Mouse (Mus musculus) hindbrain, embryonic 12.5 days (tissue): ENCODE results near the gene Prpf40b. TPM values are rescaled to one million over a fixed set of nuclear protein-coding genes. Genes with fewer than 3 reads are reported as not detected.

Experiments used
- ATAC-seq: fragments of 200-750 bp; cut with Nextera tagmentation; 2 replicates; pipeline ENCODE4 v1.8.0; 2017; ENCODE audit warnings: moderate TSS enrichment; ENCODE audit not compliant: low FRiP score
- H3K27ac ChIP-seq: fragments of 300-500 bp; sonication (generic); 2 replicates; pipeline ENCODE4 v1.5.1; 2016; ENCODE audit warnings: mild to moderate bottlenecking
- H3K27me3 ChIP-seq: fragments of 300-500 bp; sonication (generic); 2 replicates; pipeline ENCODE4 v1.6.1; 2016; ENCODE audit warnings: mild to moderate bottlenecking
- H3K36me3 ChIP-seq: fragments of 300-500 bp; sonication (generic); 2 replicates; pipeline ENCODE4 v1.6.1; 2016; ENCODE audit warnings: mild to moderate bottlenecking
- H3K4me1 ChIP-seq: fragments of 300-500 bp; sonication (generic); 2 replicates; pipeline ENCODE4 v1.6.1; 2016
- H3K4me2 ChIP-seq: fragments of 300-500 bp; sonication (generic); replicated peaks from 2 replicates; pipeline ENCODE4 v1.6.1; 2016; ENCODE audit warnings: mild to moderate bottlenecking
- H3K4me3 ChIP-seq: fragments of 300-500 bp; sonication (generic); 2 replicates; pipeline ENCODE4 v1.5.1; 2016; ENCODE audit warnings: mild to moderate bottlenecking
- H3K9ac ChIP-seq: fragments of 300-500 bp; sonication (generic); 2 replicates; pipeline ENCODE4 v1.6.1; 2016; ENCODE audit warnings: mild to moderate bottlenecking, moderate library complexity
- H3K9me3 ChIP-seq: fragments of 300-500 bp; sonication (generic); replicated peaks from 2 replicates; pipeline ENCODE4 v1.6.1; 2016; ENCODE audit warnings: mild to moderate bottlenecking
- WGBS: fragments of 180-500 bp; shearing (Covaris S2); methylation state at CpG from one replicate; pipeline ENCODE4 v1.1.7; 2016; 5-methylcytosine and 5-hydroxymethylcytosine counted together
- polyA plus RNA-seq: library from polyadenylated mRNA; unstranded; fragments of >200 nt; fragmentation: Nextera tagmentation; extraction: Ambion mirVana; gene quantifications from 2 replicates; pipeline ENCODE4 v1.2.1, GENCODE M21; 2016

Prpf40b gene
- polyA plus RNA-seq, 1 experiment from 2014 or later, result 83.3 TPM

DNA sequence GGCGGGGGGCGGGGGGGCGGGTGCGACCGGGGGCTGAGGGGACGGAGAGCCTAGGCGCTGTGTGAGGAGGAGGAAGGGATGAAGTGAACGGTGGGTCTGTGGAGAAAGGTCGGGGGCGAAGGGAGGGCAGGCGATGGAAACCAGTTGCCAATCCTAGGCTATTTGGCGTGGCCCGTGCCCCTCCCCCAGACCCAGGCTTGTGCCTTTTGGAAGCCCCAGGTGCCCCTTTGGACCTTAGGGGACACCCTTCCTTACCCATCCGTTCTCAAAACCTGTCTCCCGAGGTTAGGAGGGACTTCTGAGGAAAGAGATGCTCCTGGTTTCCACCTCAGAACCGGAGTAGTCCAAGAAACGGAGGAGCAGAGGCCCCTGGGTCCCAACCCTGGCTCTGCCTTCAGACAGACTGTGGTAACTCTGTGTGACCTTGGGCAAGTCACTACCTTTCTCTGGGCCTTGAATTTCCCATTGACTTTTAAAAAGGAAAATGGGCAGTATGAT is 646 bp downstream of the Prpf40b start, which contains the start of gene Fam186b:
Fam186b (minus strand) TSS at position 405 of the 498 bp plus-strand sequence.
- Histone ChIP-seq H3K4me2 (peak within 1 kb of the TSS; percentile 67), H3K4me1 (peaks cover 16% of the 10 kb centered on the region), H3K27ac (peak within 1 kb of the TSS; percentile 90), H3K27me3 (no peaks in the 10 kb centered on the region), H3K4me3 (peak within 1 kb of the TSS; percentile 66), H3K9ac (peak within 1 kb of the TSS; percentile 84), H3K9me3 (no peaks in the 10 kb centered on the region), H3K36me3 (peaks cover 5% of the 10 kb centered on the region; the same call in 1 of the 2 replicates)
- peak; percentile 70 for ATAC-seq
- WGBS, result 0% methylated on average over 14 of the region's 17 CpGs

DNA sequence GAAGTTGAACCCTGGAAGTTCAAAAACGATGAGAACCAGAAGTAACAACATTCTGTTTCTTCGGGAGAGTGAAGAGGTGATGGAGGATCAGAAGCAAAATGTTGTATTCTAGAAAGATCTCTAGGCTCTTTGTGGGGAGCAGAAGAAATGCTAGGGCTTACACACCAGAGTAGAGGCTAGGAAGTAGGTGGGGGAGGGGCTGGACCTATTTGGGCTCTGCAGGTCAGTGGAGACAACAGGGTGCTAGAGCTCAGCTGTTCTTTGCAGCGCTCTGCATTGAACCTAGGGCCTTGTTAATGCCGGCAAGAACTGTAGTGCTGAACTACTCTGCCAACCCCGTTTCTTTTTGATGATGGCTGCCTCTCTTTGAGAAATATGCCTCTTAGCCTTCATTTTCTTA is 1.3 kb downstream of the Prpf40b start:
- H3K27me3 ChIP-seq, result no peaks in the 10 kb centered on the region
- H3K9ac ChIP-seq, result peak overlapping the region; percentile 84; the same call in 1 of the 2 replicates
- 0 out of 2 replicates have a peak overlapping the region, but pooled peaks have one; percentile 90 for H3K27ac ChIP-seq
- H3K9me3 ChIP-seq, result no peaks in the 10 kb centered on the region
- 35% methylated on average over 5 of the region's 5 CpGs for WGBS
- H3K4me1 ChIP-seq, result peaks cover 16% of the 10 kb centered on the region
- peak overlapping the region; percentile 66 for H3K4me3 ChIP-seq
- ATAC-seq, result no peak
- peak overlapping the region; percentile 67 for H3K4me2 ChIP-seq
- peaks cover 5% of the 10 kb centered on the region; the same call in 1 of the 2 replicates for H3K36me3 ChIP-seq

DNA sequence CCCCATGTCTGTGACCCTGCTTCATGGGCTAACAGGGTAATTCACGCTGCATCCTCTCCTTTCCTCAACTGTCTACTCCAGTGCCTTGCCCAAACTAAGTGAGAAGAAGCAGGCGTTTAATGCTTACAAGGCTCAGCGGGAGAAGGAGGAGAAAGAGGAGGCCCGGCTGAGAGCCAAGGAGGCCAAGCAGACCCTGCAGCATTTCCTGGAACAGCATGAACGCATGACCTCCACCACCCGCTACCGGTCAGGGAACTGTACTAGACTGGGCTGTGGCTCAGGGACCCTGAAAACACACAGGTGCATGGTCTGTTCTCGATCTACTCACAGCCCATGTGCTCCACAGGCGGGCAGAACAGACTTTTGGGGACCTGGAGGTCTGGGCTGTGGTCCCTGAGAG is 12.6 kb downstream of the Prpf40b start:
- no peaks in the 10 kb centered on the region for H3K9me3 ChIP-seq
- no peak overlapping the region for H3K27ac ChIP-seq
- H3K4me2 ChIP-seq, result no peak overlapping the region
- no peaks in the 10 kb centered on the region for H3K27me3 ChIP-seq
- H3K4me1 ChIP-seq, result no peaks in the 10 kb centered on the region
- WGBS, result 83% methylated on average over 9 of the region's 9 CpGs
- no peak overlapping the region for H3K4me3 ChIP-seq
- no peak overlapping the region for H3K9ac ChIP-seq
- no peak for ATAC-seq
- peaks cover 88% of the 10 kb centered on the region for H3K36me3 ChIP-seq

DNA sequence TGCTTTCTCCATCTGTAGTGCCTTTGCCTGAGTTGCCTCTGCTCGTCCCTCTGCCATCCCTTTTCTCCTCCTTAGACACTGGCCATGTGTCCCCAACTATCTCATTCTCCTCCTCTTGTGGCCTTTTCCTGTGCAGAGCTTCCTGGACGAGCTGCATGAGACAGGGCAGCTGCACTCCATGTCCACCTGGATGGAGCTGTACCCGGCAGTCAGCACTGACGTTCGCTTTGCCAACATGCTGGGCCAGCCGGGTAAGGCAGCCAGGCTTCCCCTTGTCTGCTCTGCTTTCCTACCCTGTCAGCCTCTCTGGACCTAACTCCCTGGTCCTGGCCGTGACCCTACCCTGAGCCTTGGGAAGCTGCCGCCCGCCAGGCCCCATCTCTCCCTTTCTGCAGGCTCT is 14.7 kb downstream of the Prpf40b start:
- Histone ChIP-seq H3K9me3 (no peaks in the 10 kb centered on the region), H3K4me2 (no peak overlapping the region), H3K4me3 (no peak overlapping the region), H3K4me1 (no peaks in the 10 kb centered on the region), H3K27me3 (no peaks in the 10 kb centered on the region), H3K36me3 (peaks cover 97% of the 10 kb centered on the region), H3K9ac (no peak overlapping the region), H3K27ac (no peak overlapping the region)
- 90% methylated on average over 9 of the region's 9 CpGs for WGBS
- ATAC-seq, result no peak

DNA sequence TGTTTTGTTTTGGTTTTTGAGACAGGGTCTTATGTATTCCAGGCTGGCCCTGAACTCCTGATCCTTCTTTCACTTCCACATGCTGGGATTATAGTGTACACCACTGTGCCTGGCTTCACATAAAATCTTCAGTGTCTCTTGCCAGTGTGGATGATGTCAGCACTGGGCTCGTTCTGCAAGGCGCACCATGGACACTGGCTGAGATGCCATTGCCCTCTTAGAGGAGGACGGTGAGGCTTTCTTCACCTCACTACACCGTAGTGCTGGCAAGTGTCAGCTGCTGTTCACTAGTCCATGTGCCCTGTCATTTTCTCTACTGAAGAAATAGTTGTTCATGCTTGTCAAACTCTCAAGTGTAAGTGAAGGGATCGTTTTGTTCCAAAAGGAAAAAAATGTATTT is 15.7 kb downstream of the Prpf40b start:
- H3K4me3 ChIP-seq, result no peak overlapping the region
- no peaks in the 10 kb centered on the region for H3K27me3 ChIP-seq
- H3K27ac ChIP-seq, result no peak overlapping the region
- no peak for ATAC-seq
- H3K36me3 ChIP-seq, result peaks cover 97% of the 10 kb centered on the region
- WGBS, result 97% methylated on average over 5 of the region's 5 CpGs
- no peaks in the 10 kb centered on the region for H3K9me3 ChIP-seq
- H3K4me2 ChIP-seq, result no peak overlapping the region
- H3K9ac ChIP-seq, result no peak overlapping the region
- H3K4me1 ChIP-seq, result no peaks in the 10 kb centered on the region

DNA sequence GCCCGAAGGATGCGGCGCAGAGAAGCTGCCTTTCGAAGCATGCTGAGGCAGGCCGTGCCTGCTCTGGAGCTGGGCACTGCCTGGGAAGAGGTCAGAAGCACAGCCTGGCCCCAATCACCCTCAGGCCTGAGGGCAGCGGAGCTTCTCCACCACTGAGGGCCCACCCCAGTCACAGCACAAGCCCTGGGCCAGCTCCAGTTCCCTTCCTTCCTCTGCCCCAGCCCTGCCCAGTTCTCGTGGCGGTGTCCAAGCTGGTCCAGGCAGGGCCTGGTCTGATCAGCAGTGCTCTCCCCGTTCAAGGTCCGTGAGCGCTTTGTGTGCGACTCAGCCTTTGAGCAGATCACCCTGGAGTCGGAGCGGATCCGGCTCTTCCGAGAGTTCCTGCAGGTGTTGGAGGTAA is 20.0 kb downstream of the Prpf40b start:
- Histone ChIP-seq H3K4me1 (no peaks in the 10 kb centered on the region), H3K27ac (no peak overlapping the region), H3K36me3 (peaks cover 92% of the 10 kb centered on the region), H3K9me3 (no peaks in the 10 kb centered on the region), H3K4me3 (no peak overlapping the region), H3K4me2 (no peak overlapping the region), H3K27me3 (no peaks in the 10 kb centered on the region), H3K9ac (peak overlapping the region; percentile 27; the same call in 1 of the 2 replicates)
- no peak for ATAC-seq
- WGBS, result 91% methylated on average over 16 of the region's 16 CpGs

DNA sequence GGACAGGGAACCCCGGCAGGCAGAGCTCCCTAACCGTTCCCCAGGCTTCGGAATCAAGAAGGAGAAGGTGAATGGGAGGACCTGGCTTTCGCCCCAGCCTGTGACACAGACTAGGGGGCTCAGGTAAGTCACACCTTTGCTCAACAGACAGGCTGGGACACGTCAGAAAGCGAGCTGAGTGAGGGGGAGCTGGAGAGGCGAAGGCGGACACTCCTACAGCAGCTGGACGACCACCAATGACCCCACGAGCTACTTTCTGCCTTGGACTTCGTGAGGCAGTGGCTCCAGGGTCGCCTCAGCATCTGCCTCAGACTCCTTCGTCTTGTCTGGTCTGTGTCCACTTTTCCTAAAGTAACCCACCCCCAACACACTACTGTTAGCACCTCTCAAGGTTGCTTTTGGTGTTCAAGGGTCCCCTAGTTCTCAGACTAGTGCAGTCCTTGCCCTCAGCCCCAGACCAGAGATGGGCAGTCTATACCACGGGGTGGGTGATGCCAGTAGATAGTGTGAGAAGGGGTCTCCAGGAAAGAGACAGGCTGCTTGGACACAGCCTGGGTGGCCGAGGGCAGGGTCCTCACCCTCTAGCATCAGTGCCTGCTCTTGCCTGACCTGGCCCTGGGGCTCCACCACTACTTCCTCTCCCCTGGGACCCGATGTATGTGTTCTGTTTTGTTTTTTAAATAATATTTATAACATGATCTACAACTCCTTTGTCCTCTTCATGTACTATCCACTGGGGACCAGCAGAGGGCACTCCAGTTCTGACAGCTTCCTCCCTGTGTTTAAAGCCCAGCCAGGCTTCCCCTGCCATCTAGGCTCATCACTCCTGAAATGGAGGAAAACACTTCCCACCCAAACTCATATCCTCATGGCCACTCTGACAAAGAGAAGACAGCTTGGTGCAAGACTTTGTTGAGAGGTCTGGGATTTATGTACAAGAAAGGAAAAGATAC is 21.7 kb downstream of the Prpf40b start:
- Histone ChIP-seq H3K27ac (peak overlapping the region; percentile 82), H3K4me1 (no peaks in the 10 kb centered on the region), H3K9ac (0 out of 2 replicates have a peak overlapping the region, but pooled peaks have one; percentile 9), H3K36me3 (peaks cover 92% of the 10 kb centered on the region), H3K27me3 (no peaks in the 10 kb centered on the region), H3K9me3 (no peaks in the 10 kb centered on the region), H3K4me2 (no peak overlapping the region), H3K4me3 (no peak overlapping the region)
- peak; percentile 51; the same call in 1 of the 2 replicates for ATAC-seq
- 80% methylated on average over 16 of the region's 16 CpGs for WGBS

DNA sequence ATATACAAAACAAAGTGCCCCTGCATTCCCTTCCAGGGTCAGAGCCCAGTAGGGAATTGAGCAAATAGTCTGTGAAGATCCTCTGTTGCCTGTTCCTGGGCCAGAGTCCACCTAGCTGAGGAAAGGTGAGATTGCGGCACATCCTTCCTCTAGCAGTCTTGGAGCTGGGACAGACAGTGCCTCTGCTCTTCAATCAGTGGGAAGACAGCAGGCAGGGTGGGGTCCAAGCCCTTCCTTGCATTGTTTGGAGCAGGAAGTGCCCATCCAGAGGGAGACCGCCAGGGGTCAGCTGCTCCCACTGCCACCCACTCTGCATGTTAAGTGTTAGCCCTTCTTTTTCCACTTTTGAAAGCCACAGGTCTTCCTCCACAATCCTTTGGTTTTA is 22.4 kb downstream of the Prpf40b start:
- Histone ChIP-seq H3K4me2 (no peak overlapping the region), H3K27me3 (no peaks in the 10 kb centered on the region), H3K36me3 (peaks cover 92% of the 10 kb centered on the region), H3K9me3 (no peaks in the 10 kb centered on the region), H3K4me3 (no peak overlapping the region), H3K27ac (peak overlapping the region; percentile 53; the same call in 1 of the 2 replicates), H3K9ac (no peak overlapping the region), H3K4me1 (no peaks in the 10 kb centered on the region)
- WGBS, result 79% methylated on average over 2 of the region's 2 CpGs
- 0 out of 2 replicates have a peak, but pooled peaks have one; percentile 24 for ATAC-seq

DNA sequence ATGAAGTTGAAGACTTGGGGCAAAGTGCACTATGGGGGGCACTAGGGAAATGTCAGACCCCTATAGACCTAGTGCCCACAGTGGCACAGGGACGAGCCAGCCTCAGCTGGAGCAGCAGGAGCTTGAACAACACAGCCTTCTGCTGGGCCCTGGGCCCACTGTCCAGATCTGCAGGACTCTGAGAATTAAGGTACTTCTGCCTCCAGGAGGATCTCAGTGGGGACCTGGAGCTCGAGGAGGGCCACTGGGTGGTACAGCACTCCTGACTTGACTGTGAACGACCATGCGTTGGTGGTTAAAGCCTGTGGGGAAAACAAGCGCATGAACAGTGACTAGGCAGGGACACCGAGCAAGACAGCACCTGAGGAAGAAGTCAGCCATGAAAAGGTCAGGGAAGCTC is 23.2 kb downstream of the Prpf40b start:
- H3K9me3 ChIP-seq, result no peaks in the 10 kb centered on the region
- H3K36me3 ChIP-seq, result peaks cover 93% of the 10 kb centered on the region
- no peaks in the 10 kb centered on the region for H3K4me1 ChIP-seq
- H3K9ac ChIP-seq, result no peak overlapping the region
- ATAC-seq, result no peak
- 93% methylated on average over 6 of the region's 6 CpGs for WGBS
- H3K4me2 ChIP-seq, result no peak overlapping the region
- H3K4me3 ChIP-seq, result no peak overlapping the region
- H3K27ac ChIP-seq, result peak overlapping the region; percentile 55; the same call in 1 of the 2 replicates
- H3K27me3 ChIP-seq, result no peaks in the 10 kb centered on the region

DNA sequence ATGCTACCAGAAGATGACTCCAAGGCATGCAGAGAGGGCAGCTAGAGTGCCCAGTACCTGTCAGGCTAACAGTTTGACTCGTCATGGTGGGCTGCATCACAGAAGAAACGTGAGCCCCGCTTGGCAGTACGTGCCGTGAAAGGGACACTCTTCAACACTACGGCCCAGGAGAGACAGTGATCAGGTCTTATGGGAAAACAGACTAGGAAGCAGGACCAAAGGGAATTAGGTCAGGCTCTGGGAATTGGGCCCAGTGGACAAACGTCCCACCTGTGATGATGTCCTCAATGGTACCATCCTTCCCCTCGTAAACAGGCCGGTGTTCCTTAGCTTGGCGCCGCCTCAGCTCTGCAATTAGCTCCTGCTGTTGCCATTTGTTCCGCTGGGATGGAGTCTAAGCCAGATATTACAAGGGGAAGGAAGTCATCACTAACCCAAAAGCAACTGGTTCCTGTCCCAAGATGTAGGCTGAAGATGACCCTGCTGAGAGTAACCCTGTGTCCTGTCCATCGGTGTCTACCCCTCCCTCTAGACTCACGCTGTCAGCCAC is 24.0 kb downstream of the Prpf40b start:
- peaks cover 92% of the 10 kb centered on the region for H3K36me3 ChIP-seq
- H3K4me3 ChIP-seq, result no peak overlapping the region
- peak overlapping the region; percentile 23 for H3K27ac ChIP-seq
- H3K4me2 ChIP-seq, result no peak overlapping the region
- 89% methylated on average over 14 of the region's 14 CpGs for WGBS
- no peaks in the 10 kb centered on the region for H3K9me3 ChIP-seq
- ATAC-seq, result no peak
- no peaks in the 10 kb centered on the region for H3K27me3 ChIP-seq
- no peaks in the 10 kb centered on the region for H3K4me1 ChIP-seq
- H3K9ac ChIP-seq, result no peak overlapping the region

DNA sequence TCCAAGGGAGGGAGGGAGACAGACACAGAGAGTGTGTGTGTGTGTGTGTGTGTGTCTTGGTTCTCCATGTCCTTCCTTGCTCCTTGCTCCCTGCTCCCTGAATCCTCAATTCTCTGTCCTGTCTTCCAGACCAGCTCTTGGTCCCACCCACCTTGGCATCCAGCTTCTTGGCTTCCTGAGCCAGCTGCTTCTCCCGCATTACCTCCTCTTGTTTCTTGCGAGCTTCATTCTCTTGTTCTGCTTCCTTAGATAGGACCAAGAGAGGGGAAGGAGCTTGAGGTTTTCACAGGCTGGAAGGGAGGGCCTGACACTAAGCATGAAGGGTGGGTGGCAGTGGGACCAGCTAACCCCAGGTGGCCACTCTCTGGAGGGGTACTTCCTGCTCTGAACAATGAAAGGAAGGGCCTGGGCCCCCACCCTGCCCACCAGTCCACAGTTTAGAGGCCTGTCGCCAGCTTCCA is 24.6 kb downstream of the Prpf40b start:
- Histone ChIP-seq H3K9ac (no peak overlapping the region), H3K4me1 (no peaks in the 10 kb centered on the region), H3K27ac (peak overlapping the region; percentile 23; the same call in 1 of the 2 replicates), H3K27me3 (no peaks in the 10 kb centered on the region), H3K36me3 (peaks cover 90% of the 10 kb centered on the region), H3K4me3 (no peak overlapping the region), H3K9me3 (no peaks in the 10 kb centered on the region), H3K4me2 (no peak overlapping the region)
- ATAC-seq, result no peak
- WGBS, result 82% methylated on average over 3 of the region's 3 CpGs

DNA sequence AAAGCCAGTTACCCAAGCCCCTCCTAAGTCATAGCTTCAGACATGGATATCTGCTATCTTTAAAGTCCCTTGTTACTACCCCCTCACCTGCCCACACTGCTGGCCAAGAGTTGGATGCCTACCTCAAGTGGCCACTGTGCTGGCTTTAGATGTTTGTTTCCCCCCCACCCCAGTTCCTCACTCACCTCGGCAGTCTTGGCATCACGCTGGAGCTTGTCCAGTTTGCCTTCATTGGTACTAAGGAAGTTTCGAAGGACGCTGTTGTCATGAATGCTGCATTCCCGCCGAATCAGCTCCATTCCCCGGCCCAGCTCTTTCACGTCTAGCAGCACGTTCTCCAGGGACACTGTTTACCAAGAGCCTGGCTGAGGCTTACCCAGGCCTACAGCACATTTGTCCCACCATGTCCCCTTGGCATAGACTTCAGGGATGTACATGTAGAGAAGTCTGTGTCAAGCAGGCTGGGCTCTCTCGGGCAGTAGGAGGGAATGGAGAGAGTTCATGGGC is 25.3 kb downstream of the Prpf40b start:
- Histone ChIP-seq H3K27me3 (no peaks in the 10 kb centered on the region), H3K36me3 (peaks cover 90% of the 10 kb centered on the region), H3K4me2 (no peak overlapping the region), H3K9me3 (no peaks in the 10 kb centered on the region), H3K4me3 (no peak overlapping the region), H3K27ac (peak overlapping the region; percentile 7; the same call in 1 of the 2 replicates), H3K4me1 (no peaks in the 10 kb centered on the region), H3K9ac (no peak overlapping the region)
- WGBS, result 87% methylated on average over 10 of the region's 10 CpGs
- no peak for ATAC-seq
